Comparison of ENCODE assay signal across 8 mouse cellular contexts in genomic region chr5:36603031-36603430, GRCm38 (mm10). TPM values are rescaled to one million over a fixed set of nuclear protein-coding genes. Genes with fewer than 3 reads are reported as not detected.
DNase-seq lines count a peak whose midpoint lies in the region; ATAC-seq and TF ChIP-seq lines count a peak whose summit lies in the region.

No protein-coding gene starts in this region.

- no peak overlapping the region for H3K4me3 ChIP-seq in heart, adult 2 months
- no peak overlapping the region for H3K4me3 ChIP-seq in heart, embryonic 11.5 days (ENCODE audit: low read depth, low read length)
- H3K4me3 ChIP-seq in thymus, adult 2 months (ENCODE audit: control insufficient read depth, insufficient read depth, low read length) = no peak overlapping the region

- no peaks in the 10 kb centered on the region for H3K27me3 ChIP-seq in heart, adult 2 months (ENCODE audit: control insufficient read depth, insufficient read depth, low read length)
- no peaks in the 10 kb centered on the region for H3K27me3 ChIP-seq in heart, embryonic 11.5 days (ENCODE audit: control insufficient read depth, insufficient read depth, low read length)
- no peaks in the 10 kb centered on the region for H3K27me3 ChIP-seq in thymus, adult 2 months (ENCODE audit: control insufficient read depth, insufficient read depth, low read length)

- no peak for TF ChIP-seq POLR2A in heart, adult 2 months (IDR thresholded peaks at IDR 0.05; ENCODE audit: insufficient read depth, low read depth, low read length)
- TF ChIP-seq POLR2A in thymus, adult 2 months (IDR thresholded peaks at IDR 0.05; ENCODE audit: control insufficient read depth, extremely low read depth, insufficient read depth, low read length, poor library complexity) = no peak

- intact Hi-C loops in heart, adult 2 months (cut with DNase I) = loop anchor here (2.0 to 5.0 kb wide), 2 partner anchors 89 to 140 kb away; no protein-coding TSS in a partner anchor

- peaks cover 3% of the 10 kb centered on the region; the same call in 1 of the 2 replicates for H3K4me1 ChIP-seq in heart, adult 2 months (ENCODE audit: control insufficient read depth, insufficient read depth, low read length)
- no peaks in the 10 kb centered on the region for H3K4me1 ChIP-seq in heart, embryonic 11.5 days (ENCODE audit: control insufficient read depth, insufficient read depth, low read length)
- no peaks in the 10 kb centered on the region for H3K4me1 ChIP-seq in thymus, adult 2 months (replicated peaks; ENCODE audit: control insufficient read depth, insufficient read depth, low read length)

- no peaks in the 10 kb centered on the region for H3K9me3 ChIP-seq in heart, embryonic 11.5 days (replicated peaks; ENCODE audit: control insufficient read depth, low read length)

- H3K27ac ChIP-seq in heart, adult 2 months = no peak overlapping the region
- no peak overlapping the region for H3K27ac ChIP-seq in heart, embryonic 11.5 days (ENCODE audit: low read depth, low read length)
- no peak overlapping the region for H3K27ac ChIP-seq in thymus, adult 2 months (ENCODE audit: control insufficient read depth, insufficient read depth, low read length)

- 73% methylated on average over 5 of the region's 5 CpGs for WGBS in heart, adult 2 months
- 90% methylated on average over 5 of the region's 5 CpGs for WGBS in heart, embryonic 11.5 days (ENCODE audit: insufficient replicate concordance)
- 67% methylated on average over 5 of the region's 5 CpGs for WGBS in thymus, adult 2 months

- H3K79me2 ChIP-seq in heart, adult 2 months (replicated peaks; ENCODE audit: control insufficient read depth, insufficient read depth, low read length) = no peaks in the 10 kb centered on the region

- TF ChIP-seq CTCF in heart, adult 2 months (IDR thresholded peaks at IDR 0.05) = peak; percentile 80
- peak; percentile 72; the same call in 1 of the 2 replicates for TF ChIP-seq CTCF in thymus, adult 2 months (IDR thresholded peaks at IDR 0.05; ENCODE audit: borderline replicate concordance, control insufficient read depth, extremely low read depth, insufficient read depth, low read length, poor library complexity)

- no peaks in the 10 kb centered on the region for H3K36me3 ChIP-seq in heart, adult 2 months (ENCODE audit: control insufficient read depth, insufficient read depth, low read length)
- H3K36me3 ChIP-seq in heart, embryonic 11.5 days (ENCODE audit: control insufficient read depth, insufficient read depth, low read length) = peaks cover 29% of the 10 kb centered on the region
- H3K36me3 ChIP-seq in thymus, adult 2 months (ENCODE audit: control insufficient read depth, insufficient read depth, low read length) = peaks cover 5% of the 10 kb centered on the region; the same call in 1 of the 2 replicates

- no peak overlapping the region for H3K9ac ChIP-seq in heart, adult 2 months (ENCODE audit: low read depth, low read length)
- H3K9ac ChIP-seq in heart, embryonic 11.5 days (ENCODE audit: low read depth, low read length) = no peak overlapping the region

- DNase-seq in heart, adult 2 months = peak; percentile 29 to 61
- DNase-seq in thymus, adult 2 months = peak; percentile 63
- no peak for DNase-seq in thymus, adult 18-20 months
- DNase-seq in cerebellum, adult 11-12 months = peak; percentile 46
- peak; percentile 8 for DNase-seq in lung, postnatal 25 days (ENCODE audit: low spot score)
- DNase-seq in thymus, postnatal 10 days (ENCODE audit: low spot score in 2 of 2) = peak; percentile 18 to 68

- no peak overlapping the region for H3K4me2 ChIP-seq in heart, embryonic 11.5 days

- TF ChIP-seq EP300 in heart, adult 2 months (IDR thresholded peaks at IDR 0.05; ENCODE audit: insufficient read depth, low read depth, low read length) = 0 out of 2 replicates have a peak, but pooled peaks have one; percentile 16

- ATAC-seq in heart, embryonic 11.5 days (replicated peaks; ENCODE audit: insufficient number of reproducible peaks, low FRiP score, low TSS enrichment) = no peak
- peak; percentile 60 for ATAC-seq in inflammation-experienced regulatory T-cells, adult 6 months

RNA-seq across cellular contexts. Expression of gene Tbc1d14, which starts 10.0 kb away (rescaled TPM):
- 10 to 100 TPM; 11.7 to 12.4 TPM for total RNA-seq in heart, adult 2 months (2021)
- polyA plus RNA-seq in heart, adult 2 months (2012; rRNA removed) = 13.0 and 20.4 TPM in 2 replicates
- polyA plus RNA-seq in heart, embryonic 11.5 days (2014; fragmentation: Nextera tagmentation; extraction: Ambion mirVana) = 19.8 and 22.6 TPM in 2 replicates
- polyA plus RNA-seq in thymus, adult 2 months (2012; rRNA removed) = 42.4 and 48.6 TPM in 2 replicates
- 10 to 100 TPM; 37.2 to 66.0 (median 57.9) TPM for polyA plus RNA-seq in inflammation-experienced regulatory T-cells, adult 6 months (2017; shearing (Covaris generic))

Comparison
In these comparisons a context has a peak if more than half of its experiments do, and no peak if none do; other contexts are left out.
1. DNase-seq: peak in heart, adult 2 months (2 of 2), thymus, adult 2 months (single experiment), cerebellum, adult 11-12 months (single experiment), lung, postnatal 25 days (single experiment) and thymus, postnatal 10 days (2 of 2); none in thymus, adult 18-20 months (0 of 2).